Mouse (Mus musculus) E14TG2a.4 (cell line): Measurements from ENCODE around the gene Afdn.

Source experiments
- CTCF ChIP-seq: conservative IDR thresholded peaks from 2 replicates; pipeline ENCODE4 v1.5.1; 2014; ENCODE audit warnings: low read length
- NANOG ChIP-seq: IDR thresholded peaks from 2 replicates; pipeline ENCODE4 v1.6.1; 2014; ENCODE audit warnings: borderline replicate concordance, low read length, mixed read lengths
- POU5F1 ChIP-seq: IDR thresholded peaks from 2 replicates; pipeline ENCODE4 v1.6.1; 2014; ENCODE audit warnings: low read length, borderline replicate concordance

- TF ChIP-seq CTCF (peak; percentile 20), NANOG (no peak), POU5F1 (no peak)
Measured at GRCm38 (mm10) chr17:13850175-13850574, 89.8 kb downstream of the Afdn start.
